Mouse (Mus musculus) megakaryocyte, embryonic 14.5 days (primary cell): ENCODE data around the gene Mrpl52. TPM values are rescaled to one million over a fixed set of nuclear protein-coding genes. Genes with fewer than 3 reads are reported as not detected.

Source experiments
- H3K27me3 ChIP-seq: replicated peaks from 2 replicates; pipeline ENCODE3; 2012; ENCODE audit warnings: inconsistent platforms
- H3K36me3 ChIP-seq: replicated peaks from 2 replicates; pipeline ENCODE3; 2012; ENCODE audit warnings: low read length, inconsistent platforms, mixed read lengths
- H3K4me1 ChIP-seq: 2 replicates; pipeline ENCODE4 v1.6.1; 2012; ENCODE audit warnings: inconsistent platforms
- H3K4me3 ChIP-seq: replicated peaks from 2 replicates; pipeline ENCODE3; 2012; ENCODE audit warnings: moderate library complexity, mild to moderate bottlenecking, inconsistent platforms
- H3K9me3 ChIP-seq: 2 replicates; pipeline ENCODE4 v1.6.1; 2012; ENCODE audit warnings: inconsistent platforms
- FLI1 ChIP-seq: IDR thresholded peaks from 2 replicates; pipeline ENCODE4 v1.6.1; 2012; ENCODE audit warnings: low read length, inconsistent platforms, mixed read lengths
- GATA1 ChIP-seq: IDR thresholded peaks from 3 replicates; pipeline ENCODE4 v1.6.1; 2012; ENCODE audit warnings: mixed read lengths, low read length, inconsistent platforms, borderline replicate concordance
- polyA plus RNA-seq: library from polyadenylated mRNA; stranded (reverse); fragments of >175 nt; gene quantifications from 2 replicates; pipeline ENCODE4 v1.2.3, GENCODE M21; 2012; ENCODE audit warnings: low replicate concordance; ENCODE audit not compliant: insufficient read depth

Mrpl52 gene
- polyA plus RNA-seq, 1 experiment, result 954 TPM

DNA sequence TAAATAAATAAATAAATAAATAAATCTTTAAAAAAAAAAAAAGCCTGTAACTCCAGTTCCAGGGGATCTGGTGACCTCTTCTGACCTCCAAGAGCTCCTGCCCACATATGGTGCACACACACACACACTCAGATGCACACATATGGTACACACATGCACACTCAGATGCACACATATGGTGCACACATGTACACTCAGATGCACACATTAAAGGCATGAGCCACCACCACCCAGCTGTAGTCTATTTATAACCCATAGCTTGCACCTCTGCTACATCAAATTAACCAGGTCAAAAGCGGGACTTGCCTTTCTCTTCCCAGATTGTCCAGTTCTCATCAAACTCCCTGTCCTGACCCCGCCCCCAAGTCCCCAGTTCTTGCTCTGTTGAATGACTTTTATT lies 5.7 kb upstream of the Mrpl52 start:
- TF ChIP-seq GATA1 (no peak), FLI1 (no peak)
- Histone ChIP-seq H3K36me3 (no peaks in the 10 kb centered on the region), H3K9me3 (no peaks in the 10 kb centered on the region), H3K4me3 (no peak overlapping the region), H3K4me1 (peaks cover 26% of the 10 kb centered on the region), H3K27me3 (no peaks in the 10 kb centered on the region)

GRCm38 (mm10) chr14:54423406-54423805 lies 3.3 kb upstream of the Mrpl52 start:
- no peaks in the 10 kb centered on the region for H3K27me3 ChIP-seq
- peaks cover 37% of the 10 kb centered on the region for H3K4me1 ChIP-seq
- no peak for TF ChIP-seq FLI1
- no peak for TF ChIP-seq GATA1
- H3K4me3 ChIP-seq, result no peak overlapping the region
- no peaks in the 10 kb centered on the region for H3K9me3 ChIP-seq
- H3K36me3 ChIP-seq, result peaks cover 5% of the 10 kb centered on the region

GRCm38 (mm10) chr14:54424634-54425033 lies 2.1 kb upstream of the Mrpl52 start:
- TF ChIP-seq GATA1 (no peak), FLI1 (no peak)
- Histone ChIP-seq H3K9me3 (no peaks in the 10 kb centered on the region), H3K4me3 (no peak overlapping the region), H3K36me3 (peaks cover 16% of the 10 kb centered on the region), H3K27me3 (no peaks in the 10 kb centered on the region), H3K4me1 (peaks cover 42% of the 10 kb centered on the region)

DNA sequence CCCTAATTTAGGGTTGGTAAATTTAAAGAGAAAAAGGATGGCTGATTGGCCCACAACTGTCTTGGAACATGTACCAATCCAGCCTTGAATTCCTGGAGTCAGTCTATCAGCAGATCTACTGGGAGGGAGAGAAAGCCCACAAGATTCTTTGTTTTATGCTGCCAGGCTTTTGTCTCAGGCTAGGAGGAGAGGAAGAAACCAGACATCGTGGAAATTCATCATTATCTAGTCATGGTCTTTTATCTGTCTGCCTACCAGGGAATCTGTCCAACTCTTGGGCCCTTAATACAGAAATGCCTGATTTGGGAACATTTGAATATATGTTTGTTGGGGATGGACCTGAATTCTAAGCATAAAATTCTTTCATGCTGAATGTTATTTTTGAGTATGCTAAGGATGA lies 1.2 kb upstream of the Mrpl52 start:
- no peak overlapping the region for H3K4me3 ChIP-seq
- no peaks in the 10 kb centered on the region for H3K9me3 ChIP-seq
- H3K4me1 ChIP-seq, result peaks cover 47% of the 10 kb centered on the region
- H3K27me3 ChIP-seq, result peaks cover 2% of the 10 kb centered on the region
- TF ChIP-seq GATA1, result no peak
- no peak for TF ChIP-seq FLI1
- H3K36me3 ChIP-seq, result peaks cover 25% of the 10 kb centered on the region

- TF ChIP-seq FLI1 (no peak), GATA1 (no peak)
- peaks cover 53% of the 10 kb centered on the region for H3K4me1 ChIP-seq
- H3K4me3 ChIP-seq, result peak overlapping the region; percentile 97
- H3K27me3 ChIP-seq, result peaks cover 7% of the 10 kb centered on the region
- peaks cover 31% of the 10 kb centered on the region for H3K36me3 ChIP-seq
- peaks cover 2% of the 10 kb centered on the region; the same call in 1 of the 2 replicates for H3K9me3 ChIP-seq
Measured at GRCm38 (mm10) chr14:54426003-54426688, 563 bp upstream of the Mrpl52 start.

GRCm38 (mm10) chr14:54427696-54428095 lies 987 bp downstream of the Mrpl52 start:
- peak overlapping the region; percentile 97 for H3K4me3 ChIP-seq
- H3K27me3 ChIP-seq, result peaks cover 22% of the 10 kb centered on the region
- peaks cover 13% of the 10 kb centered on the region; the same call in 1 of the 2 replicates for H3K9me3 ChIP-seq
- peaks cover 68% of the 10 kb centered on the region for H3K4me1 ChIP-seq
- H3K36me3 ChIP-seq, result peaks cover 31% of the 10 kb centered on the region
- no peak for TF ChIP-seq FLI1
- no peak for TF ChIP-seq GATA1

DNA sequence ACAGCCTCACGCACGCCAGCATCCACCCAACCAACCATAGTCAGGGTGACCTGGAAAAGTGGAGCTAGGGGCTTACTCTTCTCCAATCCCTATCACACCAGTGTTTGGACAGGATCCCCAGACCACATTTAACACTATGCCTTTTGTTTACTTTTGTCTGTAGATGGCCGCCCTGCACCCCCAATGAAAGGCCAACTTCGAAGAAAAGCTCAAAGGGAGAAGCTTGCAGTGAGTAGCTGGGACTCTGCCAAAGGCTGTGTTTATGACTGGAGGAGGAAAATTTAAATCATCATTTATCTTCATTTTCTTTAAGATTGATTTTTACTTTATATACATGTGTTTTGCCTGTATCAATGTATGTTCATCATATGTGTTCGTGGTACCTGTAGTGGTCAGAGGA lies 1.7 kb downstream of the Mrpl52 start:
- Histone ChIP-seq H3K4me1 (peaks cover 75% of the 10 kb centered on the region), H3K36me3 (peaks cover 31% of the 10 kb centered on the region), H3K27me3 (peaks cover 25% of the 10 kb centered on the region), H3K9me3 (peaks cover 13% of the 10 kb centered on the region; the same call in 1 of the 2 replicates), H3K4me3 (no peak overlapping the region)
- TF ChIP-seq GATA1 (no peak), FLI1 (no peak)

DNA sequence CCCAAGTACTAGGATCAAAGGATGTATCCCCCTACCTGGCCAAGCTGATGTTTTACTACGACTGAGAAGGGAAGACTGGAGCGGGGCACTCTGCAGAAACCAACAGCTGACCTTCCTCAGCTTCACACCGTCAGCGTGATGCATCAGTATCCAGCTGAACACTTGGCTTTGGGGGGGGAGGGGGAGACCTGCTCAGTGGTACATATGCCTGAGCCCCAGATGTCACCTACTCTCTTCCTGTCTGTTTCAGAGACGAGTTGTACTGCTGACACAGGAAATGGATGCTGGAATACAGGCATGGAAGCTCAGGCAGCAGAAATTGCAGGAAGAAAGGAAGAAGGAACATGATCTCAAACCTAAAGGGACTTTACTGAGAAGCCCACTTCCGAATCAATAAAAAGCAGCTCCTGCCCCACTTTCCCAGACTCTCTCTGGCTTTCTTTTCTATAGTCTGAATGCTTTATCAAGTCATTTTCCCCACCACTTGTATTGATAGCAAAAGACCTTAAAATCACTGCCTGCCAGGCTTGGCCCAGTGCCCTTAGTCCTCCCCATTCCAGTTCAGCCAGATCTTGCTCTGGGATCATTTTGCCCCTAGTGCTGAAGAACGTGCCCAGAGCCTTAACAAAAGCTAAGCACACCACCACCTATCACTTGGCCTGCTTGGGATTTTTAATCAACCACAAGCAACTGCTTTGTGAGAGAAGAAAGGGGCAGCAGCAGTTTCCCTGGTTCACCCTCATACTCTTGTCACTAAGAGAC lies 2.8 kb downstream of the Mrpl52 start:
- Histone ChIP-seq H3K4me1 (peaks cover 83% of the 10 kb centered on the region), H3K9me3 (peaks cover 13% of the 10 kb centered on the region; the same call in 1 of the 2 replicates), H3K4me3 (no peak overlapping the region), H3K36me3 (peaks cover 31% of the 10 kb centered on the region), H3K27me3 (peaks cover 25% of the 10 kb centered on the region)
- TF ChIP-seq GATA1, result no peak
- TF ChIP-seq FLI1, result no peak

DNA sequence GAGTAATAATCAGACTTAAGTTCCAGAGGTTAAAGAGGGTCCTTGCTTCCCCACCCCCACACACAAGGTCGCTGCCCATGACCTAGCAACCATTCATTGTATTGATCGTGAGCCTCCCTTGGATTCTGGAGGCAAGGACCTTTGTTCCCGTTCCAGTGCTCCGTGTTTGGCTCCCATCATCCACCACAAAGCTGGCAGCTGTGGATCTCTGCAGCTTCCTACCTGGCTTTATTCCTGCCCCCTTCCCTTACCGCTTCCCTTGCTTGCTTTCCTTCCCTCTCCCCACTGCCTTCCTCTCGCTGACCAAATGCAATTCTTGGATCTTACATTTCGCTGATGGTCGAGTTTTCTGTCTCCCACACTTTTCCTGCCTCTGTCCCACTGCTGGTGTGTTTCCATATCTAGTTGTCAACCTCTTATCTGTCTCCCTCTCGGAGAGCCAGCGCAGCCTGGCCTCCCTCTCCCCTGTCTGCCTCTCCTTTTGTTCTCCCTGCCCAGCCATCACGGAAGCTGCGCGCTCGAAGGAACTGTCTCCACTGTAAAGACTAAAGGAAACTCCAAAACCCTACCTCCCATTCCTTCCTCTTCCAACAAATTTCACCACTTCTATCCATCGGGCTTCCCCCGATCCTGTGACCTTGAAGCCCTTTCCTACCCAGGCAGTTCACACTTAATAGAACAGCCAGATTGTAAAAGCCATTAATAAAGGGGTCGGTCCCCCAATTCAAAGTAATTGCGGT lies 3.9 kb downstream of the Mrpl52 start:
- Histone ChIP-seq H3K4me1 (peaks cover 78% of the 10 kb centered on the region), H3K27me3 (peaks cover 25% of the 10 kb centered on the region)
- TF ChIP-seq FLI1 (no peak), GATA1 (no peak)

More for the DNA sequence above, 3.9 kb downstream of the Mrpl52 start:
- Histone ChIP-seq H3K4me3 (no peak overlapping the region), H3K36me3 (peaks cover 31% of the 10 kb centered on the region), H3K9me3 (peaks cover 13% of the 10 kb centered on the region; the same call in 1 of the 2 replicates)
